Mouse (Mus musculus): ENCODE measurements around the gene Cln5. TPM values are rescaled to one million over a fixed set of nuclear protein-coding genes. Genes with fewer than 3 reads are reported as not detected.

The Cln5 gene
- polyA plus RNA-seq, 1 experiment = 25.8 TPM

GRCm38 (mm10) chr14:103102246-103102645 lies 32.2 kb downstream of the Cln5 start:
- DNase-seq = no peak
- no peak for TF ChIP-seq POLR2A (IDR thresholded peaks at IDR 0.05; ENCODE audit: borderline replicate concordance, insufficient read depth, low read length)
- no peak for TF ChIP-seq CTCF (IDR thresholded peaks at IDR 0.05; ENCODE audit: borderline replicate concordance, insufficient read depth, low read depth, low read length)
- 81% methylated on average over 6 of the region's 6 CpGs for WGBS
- Histone ChIP-seq H3K4me1 (ENCODE audit: control insufficient read depth, insufficient read depth, low read length) (no peaks in the 10 kb centered on the region; the same call in 1 of the 2 replicates), H3K27me3 (ENCODE audit: control insufficient read depth, insufficient read depth, low read length) (no peaks in the 10 kb centered on the region), H3K4me3 (replicated peaks; ENCODE audit: insufficient read depth, low read depth, low read length) (no peak overlapping the region), H3K27ac (ENCODE audit: insufficient read depth, low read length) (no peak overlapping the region)

GRCm38 (mm10) chr14:103102731-103103335 lies 32.8 kb downstream of the Cln5 start:
- DNase-seq = no peak
- Histone ChIP-seq H3K27ac (ENCODE audit: insufficient read depth, low read length) (no peak overlapping the region), H3K4me3 (replicated peaks; ENCODE audit: insufficient read depth, low read depth, low read length) (no peak overlapping the region), H3K27me3 (ENCODE audit: control insufficient read depth, insufficient read depth, low read length) (no peaks in the 10 kb centered on the region), H3K4me1 (ENCODE audit: control insufficient read depth, insufficient read depth, low read length) (no peaks in the 10 kb centered on the region; the same call in 1 of the 2 replicates)
- TF ChIP-seq CTCF (IDR thresholded peaks at IDR 0.05; ENCODE audit: borderline replicate concordance, insufficient read depth, low read depth, low read length) (no peak), POLR2A (IDR thresholded peaks at IDR 0.05; ENCODE audit: borderline replicate concordance, insufficient read depth, low read length) (no peak)
- WGBS = 81% methylated on average over 10 of the region's 10 CpGs

- no peak for TF ChIP-seq CTCF (IDR thresholded peaks at IDR 0.05; ENCODE audit: borderline replicate concordance, insufficient read depth, low read depth, low read length)
- no peak for TF ChIP-seq POLR2A (IDR thresholded peaks at IDR 0.05; ENCODE audit: borderline replicate concordance, insufficient read depth, low read length)
- no peak overlapping the region for H3K4me3 ChIP-seq (replicated peaks; ENCODE audit: insufficient read depth, low read depth, low read length)
- WGBS = 96% methylated on average over 2 of the region's 2 CpGs
- no peak overlapping the region for H3K27ac ChIP-seq (ENCODE audit: insufficient read depth, low read length)
- no peak for DNase-seq
- no peaks in the 10 kb centered on the region for H3K27me3 ChIP-seq (ENCODE audit: control insufficient read depth, insufficient read depth, low read length)
- no peaks in the 10 kb centered on the region; the same call in 1 of the 2 replicates for H3K4me1 ChIP-seq (ENCODE audit: control insufficient read depth, insufficient read depth, low read length)
Observed at GRCm38 (mm10) chr14:103106301-103106700, 36.3 kb downstream of the Cln5 start.

GRCm38 (mm10) chr14:103109971-103110370 lies 40.0 kb downstream of the Cln5 start:
- Histone ChIP-seq H3K4me1 (ENCODE audit: control insufficient read depth, insufficient read depth, low read length) (no peaks in the 10 kb centered on the region), H3K27me3 (ENCODE audit: control insufficient read depth, insufficient read depth, low read length) (no peaks in the 10 kb centered on the region), H3K27ac (ENCODE audit: insufficient read depth, low read length) (no peak overlapping the region), H3K4me3 (replicated peaks; ENCODE audit: insufficient read depth, low read depth, low read length) (no peak overlapping the region)
- WGBS = 41% methylated on average over 4 of the region's 4 CpGs
- TF ChIP-seq CTCF (IDR thresholded peaks at IDR 0.05; ENCODE audit: borderline replicate concordance, insufficient read depth, low read depth, low read length) (no peak), POLR2A (IDR thresholded peaks at IDR 0.05; ENCODE audit: borderline replicate concordance, insufficient read depth, low read length) (no peak)
- no peak for DNase-seq

DNA sequence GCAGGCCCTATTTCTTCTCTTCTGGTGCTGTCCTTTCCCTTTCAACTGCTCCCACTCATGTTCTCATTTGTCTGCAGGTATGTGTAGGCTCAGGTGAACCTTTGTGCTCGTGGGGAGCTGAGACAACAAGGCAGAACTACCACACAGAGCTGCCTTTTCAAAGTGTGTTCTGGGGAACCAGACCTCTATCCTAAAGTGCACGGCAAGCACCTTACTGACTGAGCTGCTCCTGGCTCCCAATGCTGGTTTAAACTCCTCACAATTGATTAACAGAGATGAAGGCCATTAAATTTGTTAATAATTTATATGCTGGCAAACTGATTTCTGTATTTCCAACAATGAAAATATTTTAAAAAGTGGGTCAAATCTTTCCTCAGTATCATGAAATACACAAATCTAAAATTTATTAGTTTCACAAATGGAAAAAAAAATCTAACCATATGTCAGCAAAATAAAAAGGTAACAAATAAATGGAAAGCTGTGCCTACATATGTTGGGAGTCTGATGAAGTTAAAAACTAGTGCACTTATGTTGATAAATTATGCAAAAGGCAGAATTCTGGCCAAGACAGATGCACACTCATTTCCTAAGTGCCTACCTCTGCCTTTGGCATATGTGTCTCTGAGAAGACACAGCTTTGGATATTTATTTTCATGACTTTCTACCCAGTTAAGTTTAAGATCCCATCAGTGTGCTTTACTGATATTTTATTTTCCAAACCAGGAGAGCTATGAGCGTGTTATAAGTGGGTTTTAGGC lies 42.8 kb downstream of the Cln5 start:
- TF ChIP-seq CTCF (IDR thresholded peaks at IDR 0.05; ENCODE audit: borderline replicate concordance, insufficient read depth, low read depth, low read length) (no peak), POLR2A (IDR thresholded peaks at IDR 0.05; ENCODE audit: borderline replicate concordance, insufficient read depth, low read length) (no peak)
- WGBS = 93% methylated on average over 3 of the region's 3 CpGs
- Histone ChIP-seq H3K27ac (ENCODE audit: insufficient read depth, low read length) (no peak overlapping the region), H3K4me3 (replicated peaks; ENCODE audit: insufficient read depth, low read depth, low read length) (no peak overlapping the region), H3K27me3 (ENCODE audit: control insufficient read depth, insufficient read depth, low read length) (no peaks in the 10 kb centered on the region), H3K4me1 (ENCODE audit: control insufficient read depth, insufficient read depth, low read length) (no peaks in the 10 kb centered on the region)
- DNase-seq = no peak

GRCm38 (mm10) chr14:103114994-103115670 lies 45.1 kb downstream of the Cln5 start:
- no peak for TF ChIP-seq CTCF (IDR thresholded peaks at IDR 0.05; ENCODE audit: borderline replicate concordance, insufficient read depth, low read depth, low read length)
- TF ChIP-seq POLR2A (IDR thresholded peaks at IDR 0.05; ENCODE audit: borderline replicate concordance, insufficient read depth, low read length) = no peak
- DNase-seq = no peak
- 95% methylated on average over 3 of the region's 3 CpGs for WGBS
- no peaks in the 10 kb centered on the region for H3K4me1 ChIP-seq (ENCODE audit: control insufficient read depth, insufficient read depth, low read length)
- H3K4me3 ChIP-seq (replicated peaks; ENCODE audit: insufficient read depth, low read depth, low read length) = no peak overlapping the region
- no peaks in the 10 kb centered on the region for H3K27me3 ChIP-seq (ENCODE audit: control insufficient read depth, insufficient read depth, low read length)
- H3K27ac ChIP-seq (ENCODE audit: insufficient read depth, low read length) = no peak overlapping the region

GRCm38 (mm10) chr14:103125756-103126155 lies 55.7 kb downstream of the Cln5 start:
- TF ChIP-seq POLR2A (IDR thresholded peaks at IDR 0.05; ENCODE audit: borderline replicate concordance, insufficient read depth, low read length) (no peak), CTCF (IDR thresholded peaks at IDR 0.05; ENCODE audit: borderline replicate concordance, insufficient read depth, low read depth, low read length) (no peak)
- H3K27me3 ChIP-seq (ENCODE audit: control insufficient read depth, insufficient read depth, low read length) = no peaks in the 10 kb centered on the region
- no peak overlapping the region for H3K27ac ChIP-seq (ENCODE audit: insufficient read depth, low read length)
- DNase-seq = no peak
- WGBS = 87% methylated on average over 6 of the region's 6 CpGs
- H3K4me3 ChIP-seq (replicated peaks; ENCODE audit: insufficient read depth, low read depth, low read length) = no peak overlapping the region
- H3K4me1 ChIP-seq (ENCODE audit: control insufficient read depth, insufficient read depth, low read length) = no peaks in the 10 kb centered on the region; the same call in 1 of the 2 replicates

Other genes with a start within 250 kb of the Cln5 start
- gene Kctd12, start 87.6 kb upstream of the Cln5 start, polyA plus RNA-seq (2012; rRNA removed) = 45.8 and 49.4 TPM in 2 replicates
- gene Acod1, start 23.2 kb upstream of the Cln5 start, polyA plus RNA-seq (2012; rRNA removed) = 0.10 TPM in 1 of 2 replicates, not detected in the other
- gene Fbxl3, start 29.4 kb downstream of the Cln5 start, polyA plus RNA-seq (2012; rRNA removed) = 141 and 158 TPM in 2 replicates

Measured in cerebellum, adult 2 months (tissue).